In genomic region chrX:141212802-141213201, GRCm38 (mm10) we compare ENCODE assay signal across 8 mouse cellular contexts.
DNase-seq lines count a peak whose midpoint lies in the region; ATAC-seq lines count a peak whose summit lies in the region.

No protein-coding gene starts in this region.

- H3K4me3 ChIP-seq in hindbrain, embryonic 10.5 days: no peak overlapping the region
- H3K4me3 ChIP-seq in hindbrain, embryonic 13.5 days: no peak overlapping the region
- no peak overlapping the region for H3K4me3 ChIP-seq in neural tube, embryonic 15.5 days (replicated peaks)

- no peaks in the 10 kb centered on the region for H3K36me3 ChIP-seq in hindbrain, embryonic 10.5 days
- no peaks in the 10 kb centered on the region for H3K36me3 ChIP-seq in hindbrain, embryonic 13.5 days
- no peaks in the 10 kb centered on the region for H3K36me3 ChIP-seq in neural tube, embryonic 15.5 days

- no peak for ATAC-seq in hindbrain, embryonic 13.5 days (ENCODE audit: low FRiP score)
- ATAC-seq in neural tube, embryonic 15.5 days (ENCODE audit: low FRiP score): peak; percentile 87

- 38% methylated on average over 5 of the region's 5 CpGs for WGBS in hindbrain, embryonic 10.5 days
- 43% methylated on average over 5 of the region's 5 CpGs for WGBS in hindbrain, embryonic 13.5 days
- WGBS in neural tube, embryonic 15.5 days: 32% methylated on average over 5 of the region's 5 CpGs

- H3K27ac ChIP-seq in hindbrain, embryonic 10.5 days: no peak overlapping the region
- no peak overlapping the region for H3K27ac ChIP-seq in hindbrain, embryonic 13.5 days
- no peak overlapping the region for H3K27ac ChIP-seq in neural tube, embryonic 15.5 days (replicated peaks)

- H3K27me3 ChIP-seq in hindbrain, embryonic 10.5 days (ENCODE audit: insufficient read depth, poor library complexity, severe bottlenecking): peaks cover 78% of the 10 kb centered on the region
- peaks cover 41% of the 10 kb centered on the region; the same call in 1 of the 2 replicates for H3K27me3 ChIP-seq in hindbrain, embryonic 13.5 days
- peaks cover 32% of the 10 kb centered on the region for H3K27me3 ChIP-seq in neural tube, embryonic 15.5 days (replicated peaks)

- no peak overlapping the region for H3K9ac ChIP-seq in hindbrain, embryonic 13.5 days
- no peak overlapping the region for H3K9ac ChIP-seq in neural tube, embryonic 15.5 days (replicated peaks)

- H3K4me1 ChIP-seq in hindbrain, embryonic 10.5 days (replicated peaks): no peaks in the 10 kb centered on the region
- H3K4me1 ChIP-seq in hindbrain, embryonic 13.5 days (replicated peaks): no peaks in the 10 kb centered on the region
- H3K4me1 ChIP-seq in neural tube, embryonic 15.5 days: no peaks in the 10 kb centered on the region

- H3K9me3 ChIP-seq in hindbrain, embryonic 10.5 days: no peaks in the 10 kb centered on the region
- no peaks in the 10 kb centered on the region for H3K9me3 ChIP-seq in hindbrain, embryonic 13.5 days
- H3K9me3 ChIP-seq in neural tube, embryonic 15.5 days (replicated peaks): no peaks in the 10 kb centered on the region

- intact Hi-C loops in left cerebral cortex, postnatal 36 days (cut with DNase I): loop anchor here (10.0 kb wide), 1 partner anchor 882 kb away; no protein-coding TSS in a partner anchor

- H3K4me2 ChIP-seq in hindbrain, embryonic 13.5 days: no peak overlapping the region
- no peak overlapping the region for H3K4me2 ChIP-seq in neural tube, embryonic 15.5 days

- DNase-seq in hindbrain, embryonic 10.5 days (ENCODE audit: low spot score): peak; percentile 18
- DNase-seq in NIH3T3 (ENCODE audit: low read depth): peak; percentile 85
- DNase-seq in embryo, embryonic 10.5 days (ENCODE audit: low spot score): peak; percentile 70
- peak; percentile 54 for DNase-seq in heart, postnatal 4 days
- peak; percentile 5 to 15 for DNase-seq in left cerebral cortex, postnatal 36 days (ENCODE audit: low spot score in 2 of 2)
- DNase-seq in T-cell, adult 2 months (ENCODE audit: low spot score): no peak
